Mouse (Mus musculus) stomach, embryonic 15.5 days (tissue): Measurements from ENCODE around the gene Cdk10. TPM values are rescaled to one million over a fixed set of nuclear protein-coding genes. Genes with fewer than 3 reads are reported as not detected.

Experiments used
- ATAC-seq: fragments of 200-750 bp; cut with Nextera tagmentation; 2 replicates; pipeline ENCODE4 v1.8.0; 2017; ENCODE audit warnings: low read depth, moderate number of reproducible peaks, moderate TSS enrichment; ENCODE audit not compliant: insufficient read depth, low FRiP score
- H3K27ac ChIP-seq: fragments of 300-500 bp; sonication (generic); 2 replicates; pipeline ENCODE4 v1.5.1; 2015; ENCODE audit warnings: mild to moderate bottlenecking, inconsistent platforms
- H3K27me3 ChIP-seq: fragments of 300-500 bp; sonication (generic); replicated peaks from 2 replicates; pipeline ENCODE4 v1.6.1; 2015; ENCODE audit warnings: inconsistent platforms
- H3K36me3 ChIP-seq: fragments of 300-500 bp; sonication (generic); 2 replicates; pipeline ENCODE4 v1.6.1; 2015; ENCODE audit warnings: inconsistent platforms
- H3K4me1 ChIP-seq: fragments of 300-500 bp; sonication (generic); 2 replicates; pipeline ENCODE4 v1.6.1; 2015; ENCODE audit warnings: inconsistent platforms
- H3K4me2 ChIP-seq: fragments of 300-500 bp; sonication (generic); 2 replicates; pipeline ENCODE4 v1.6.1; 2015; ENCODE audit warnings: mild to moderate bottlenecking, inconsistent platforms
- H3K4me3 ChIP-seq: fragments of 300-500 bp; sonication (generic); replicated peaks from 2 replicates; pipeline ENCODE4 v1.5.1; 2015; ENCODE audit warnings: inconsistent platforms
- H3K9ac ChIP-seq: fragments of 300-500 bp; sonication (generic); 2 replicates; pipeline ENCODE4 v1.6.1; 2015; ENCODE audit warnings: inconsistent platforms
- H3K9me3 ChIP-seq: fragments of 300-500 bp; sonication (generic); 2 replicates; pipeline ENCODE4 v1.6.1; 2016; ENCODE audit warnings: inconsistent platforms
- WGBS: fragments of 180-500 bp; shearing (Covaris S2); methylation state at CpG from one replicate; pipeline ENCODE4 v1.1.7; 2015; 5-methylcytosine and 5-hydroxymethylcytosine counted together
- polyA plus RNA-seq: library from polyadenylated mRNA; unstranded; fragments of >200 nt; fragmentation: Nextera tagmentation; extraction: Ambion mirVana; gene quantifications from 2 replicates; pipeline ENCODE4 v1.2.1, GENCODE M21; 2015

The Cdk10 gene
- polyA plus RNA-seq, 1 experiment from 2014 or later = 28.8 TPM

- no peak for ATAC-seq
- H3K27ac ChIP-seq = no peak overlapping the region
- H3K9me3 ChIP-seq = no peaks in the 10 kb centered on the region
These were observed 9.1 kb downstream of the Cdk10 start for GRCm38 (mm10) chr8:123233760-123234159.

GRCm38 (mm10) chr8:123234918-123235519, 10.4 kb downstream of the Cdk10 start:
- Histone ChIP-seq H3K27ac (no peak overlapping the region), H3K4me1 (peaks cover 8% of the 10 kb centered on the region), H3K36me3 (no peaks in the 10 kb centered on the region), H3K27me3 (peaks cover 14% of the 10 kb centered on the region; the same call in 1 of the 2 replicates), H3K9ac (peak overlapping the region; percentile 56), H3K9me3 (no peaks in the 10 kb centered on the region), H3K4me2 (peak overlapping the region; percentile 96), H3K4me3 (peak overlapping the region; percentile 62)
- WGBS = 28% methylated on average over 13 of the region's 13 CpGs
- no peak for ATAC-seq

More at GRCm38 (mm10) chr8:123233760-123234159, 9.1 kb downstream of the Cdk10 start:
- peaks cover 8% of the 10 kb centered on the region for H3K4me1 ChIP-seq
- H3K9ac ChIP-seq = no peak overlapping the region
- 77% methylated on average over 11 of the region's 11 CpGs for WGBS
- H3K4me2 ChIP-seq = no peak overlapping the region
- H3K4me3 ChIP-seq = no peak overlapping the region
- H3K27me3 ChIP-seq = peaks cover 14% of the 10 kb centered on the region; the same call in 1 of the 2 replicates
- 0 out of 2 replicates have a peak, but pooled peaks cover 6% of the 10 kb centered on the region for H3K36me3 ChIP-seq

GRCm38 (mm10) chr8:123235520-123236497, 11.2 kb downstream of the Cdk10 start, which contains the start of gene Spata2l:
Gene Spata2l, minus strand, starts transcription at chr8:123236233.
- H3K27ac ChIP-seq = no peak within 1 kb of the TSS
- peak within 1 kb of the TSS; percentile 62 for H3K4me3 ChIP-seq
- peak within 1 kb of the TSS; percentile 96 for H3K4me2 ChIP-seq
- peak; percentile 83 for ATAC-seq
- WGBS = under 1% methylated on average over 57 of the region's 57 CpGs
- H3K27me3 ChIP-seq = peaks cover 14% of the 10 kb centered on the region; the same call in 1 of the 2 replicates
- no peaks in the 10 kb centered on the region for H3K36me3 ChIP-seq
- peaks cover 8% of the 10 kb centered on the region for H3K4me1 ChIP-seq
- H3K9ac ChIP-seq = peak within 1 kb of the TSS; percentile 56
- no peaks in the 10 kb centered on the region for H3K9me3 ChIP-seq

DNA sequence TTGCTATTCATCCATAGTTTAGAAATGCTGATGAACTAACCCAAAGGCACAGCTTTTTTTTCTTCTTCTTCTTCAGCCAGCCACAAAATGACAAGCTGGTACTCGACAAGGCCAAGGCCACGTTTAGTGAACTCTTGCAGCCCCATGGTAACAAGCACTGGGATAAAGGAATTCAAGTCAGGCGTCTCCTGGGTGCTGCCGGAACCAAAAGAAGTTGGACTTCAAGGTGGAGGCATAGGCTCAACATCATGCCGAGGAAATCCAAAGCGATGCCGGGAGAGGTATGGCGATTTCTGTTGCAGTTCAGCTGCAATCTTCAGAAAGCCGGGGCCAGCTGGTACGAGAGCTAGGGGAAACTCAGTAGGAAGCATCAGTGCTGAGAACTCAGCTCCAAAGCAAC, 14.8 kb downstream of the Cdk10 start:
- Histone ChIP-seq H3K36me3 (0 out of 2 replicates have a peak, but pooled peaks cover 4% of the 10 kb centered on the region), H3K4me3 (no peak overlapping the region), H3K27me3 (peaks cover 11% of the 10 kb centered on the region; the same call in 1 of the 2 replicates), H3K9ac (no peak overlapping the region), H3K9me3 (no peaks in the 10 kb centered on the region), H3K27ac (no peak overlapping the region), H3K4me1 (peaks cover 8% of the 10 kb centered on the region), H3K4me2 (no peak overlapping the region)
- no peak for ATAC-seq
- 86% methylated on average over 10 of the region's 10 CpGs for WGBS

GRCm38 (mm10) chr8:123242107-123242923, 17.7 kb downstream of the Cdk10 start:
- Histone ChIP-seq H3K4me1 (no peaks in the 10 kb centered on the region), H3K4me3 (no peak overlapping the region), H3K9me3 (no peaks in the 10 kb centered on the region), H3K9ac (no peak overlapping the region), H3K36me3 (peaks cover 18% of the 10 kb centered on the region; the same call in 1 of the 2 replicates), H3K4me2 (no peak overlapping the region), H3K27me3 (no peaks in the 10 kb centered on the region), H3K27ac (no peak overlapping the region)
- 81% methylated on average over 7 of the region's 7 CpGs for WGBS
- no peak for ATAC-seq

DNA sequence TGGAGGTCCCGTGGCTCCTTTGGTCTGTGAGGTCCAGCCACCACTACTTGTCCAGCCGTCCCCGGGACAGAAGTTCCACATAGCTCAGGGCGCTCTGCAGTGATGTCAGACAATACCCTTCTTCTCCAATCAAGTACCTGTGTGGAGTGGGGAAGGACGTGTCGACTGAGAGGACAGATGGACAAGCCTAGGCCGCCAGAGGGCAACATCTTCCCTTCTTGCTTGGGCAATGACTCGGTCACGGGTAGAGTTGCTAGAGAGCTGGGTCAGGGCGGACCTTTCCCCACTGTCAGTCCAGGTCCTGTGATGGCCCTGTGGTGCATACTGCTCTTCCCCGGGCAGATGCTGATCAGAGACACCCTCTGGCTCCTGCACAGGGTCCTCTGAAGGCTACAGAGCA, 18.4 kb downstream of the Cdk10 start:
- Histone ChIP-seq H3K36me3 (peaks cover 25% of the 10 kb centered on the region; the same call in 1 of the 2 replicates), H3K27ac (no peak overlapping the region), H3K27me3 (no peaks in the 10 kb centered on the region), H3K9me3 (no peaks in the 10 kb centered on the region), H3K4me3 (no peak overlapping the region), H3K4me2 (no peak overlapping the region), H3K9ac (no peak overlapping the region), H3K4me1 (no peaks in the 10 kb centered on the region)
- no peak; the same call in 1 of the 2 replicates for ATAC-seq
- 72% methylated on average over 11 of the region's 11 CpGs for WGBS

- 94% methylated on average over 4 of the region's 4 CpGs for WGBS
- Histone ChIP-seq H3K9me3 (no peaks in the 10 kb centered on the region), H3K27ac (no peak overlapping the region), H3K27me3 (no peaks in the 10 kb centered on the region), H3K4me1 (no peaks in the 10 kb centered on the region), H3K36me3 (peaks cover 34% of the 10 kb centered on the region; the same call in 1 of the 2 replicates), H3K9ac (no peak overlapping the region), H3K4me3 (no peak overlapping the region), H3K4me2 (no peak overlapping the region)
- ATAC-seq = no peak
These were observed 19.7 kb downstream of the Cdk10 start for GRCm38 (mm10) chr8:123244382-123244781.

DNA sequence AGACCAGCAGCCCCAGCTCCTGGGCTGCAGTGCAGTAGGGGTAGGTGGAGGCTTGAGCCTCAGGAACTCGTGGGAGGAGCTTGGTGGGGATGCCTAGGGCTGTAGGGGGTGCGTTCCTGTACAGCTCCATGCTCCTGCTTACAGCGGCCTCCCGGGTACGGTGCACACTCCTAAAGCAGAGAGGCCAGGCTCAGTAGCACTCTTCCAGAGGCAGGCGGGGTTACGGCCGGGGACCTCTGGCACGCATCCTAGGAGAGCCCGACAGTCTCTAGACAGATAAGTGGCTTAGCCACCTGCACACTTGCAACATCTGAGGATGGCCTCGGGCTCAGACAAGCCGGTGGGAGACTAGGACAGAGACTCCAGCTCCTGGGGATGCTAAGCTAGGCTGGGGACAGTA, 20.9 kb downstream of the Cdk10 start:
- H3K4me2 ChIP-seq = no peak overlapping the region
- WGBS = 89% methylated on average over 12 of the region's 12 CpGs
- H3K9ac ChIP-seq = no peak overlapping the region
- H3K27ac ChIP-seq = no peak overlapping the region
- no peaks in the 10 kb centered on the region for H3K4me1 ChIP-seq
- H3K9me3 ChIP-seq = no peaks in the 10 kb centered on the region
- no peak for ATAC-seq
- H3K36me3 ChIP-seq = peaks cover 38% of the 10 kb centered on the region; the same call in 1 of the 2 replicates
- no peak overlapping the region for H3K4me3 ChIP-seq
- no peaks in the 10 kb centered on the region for H3K27me3 ChIP-seq

GRCm38 (mm10) chr8:123247748-123248147, 23.1 kb downstream of the Cdk10 start:
- WGBS = 96% methylated on average over 6 of the region's 6 CpGs
- no peak for ATAC-seq

DNA sequence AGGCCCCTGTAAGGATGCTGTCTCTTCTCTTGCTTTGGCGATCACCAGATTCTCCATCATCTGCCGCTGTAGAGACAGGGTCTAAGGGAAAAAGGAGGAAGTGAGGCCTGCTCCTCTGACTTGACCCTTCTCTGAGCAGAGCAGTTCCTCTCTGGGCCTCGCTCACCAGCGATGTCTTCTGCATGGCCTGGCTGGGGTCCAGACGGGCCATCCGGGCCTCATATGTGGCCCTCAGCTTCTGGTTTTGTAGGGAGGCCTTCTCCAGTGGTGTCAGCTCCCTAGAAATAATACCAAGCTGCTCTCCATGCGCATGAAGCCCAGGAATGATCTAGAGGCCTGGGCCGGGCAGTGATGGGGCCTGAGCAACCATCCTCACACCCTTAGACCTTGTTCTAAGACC, 24.0 kb downstream of the Cdk10 start:
- Histone ChIP-seq H3K9me3 (no peaks in the 10 kb centered on the region), H3K4me3 (no peak overlapping the region), H3K4me1 (peaks cover 8% of the 10 kb centered on the region), H3K27me3 (no peaks in the 10 kb centered on the region), H3K9ac (no peak overlapping the region), H3K36me3 (peaks cover 38% of the 10 kb centered on the region; the same call in 1 of the 2 replicates), H3K4me2 (no peak overlapping the region), H3K27ac (no peak overlapping the region)
- WGBS = 90% methylated on average over 8 of the region's 8 CpGs
- ATAC-seq = no peak

More at GRCm38 (mm10) chr8:123247748-123248147, 23.1 kb downstream of the Cdk10 start:
- H3K36me3 ChIP-seq = peaks cover 42% of the 10 kb centered on the region; the same call in 1 of the 2 replicates
- H3K4me1 ChIP-seq = peaks cover under 1% of the 10 kb centered on the region
- no peaks in the 10 kb centered on the region for H3K27me3 ChIP-seq
- H3K27ac ChIP-seq = no peak overlapping the region
- no peak overlapping the region for H3K4me2 ChIP-seq
- no peak overlapping the region for H3K4me3 ChIP-seq
- H3K9me3 ChIP-seq = no peaks in the 10 kb centered on the region
- H3K9ac ChIP-seq = no peak overlapping the region

- no peak overlapping the region for H3K9ac ChIP-seq
- no peak overlapping the region for H3K27ac ChIP-seq
- H3K4me3 ChIP-seq = no peak overlapping the region
- H3K36me3 ChIP-seq = peaks cover 36% of the 10 kb centered on the region; the same call in 1 of the 2 replicates
- no peak for ATAC-seq
- no peak overlapping the region for H3K4me2 ChIP-seq
- WGBS = 95% methylated on average over 5 of the region's 5 CpGs
- H3K4me1 ChIP-seq = peaks cover 19% of the 10 kb centered on the region
- H3K27me3 ChIP-seq = no peaks in the 10 kb centered on the region
- no peaks in the 10 kb centered on the region for H3K9me3 ChIP-seq
These were observed 26.3 kb downstream of the Cdk10 start for GRCm38 (mm10) chr8:123250940-123251339.
